Mouse (Mus musculus): Measurements from ENCODE around the gene Hivep2.
A peak's percentile ranks its signal among the peaks of the same experiment; 100 is the strongest.

The Hivep2 gene

DNA sequence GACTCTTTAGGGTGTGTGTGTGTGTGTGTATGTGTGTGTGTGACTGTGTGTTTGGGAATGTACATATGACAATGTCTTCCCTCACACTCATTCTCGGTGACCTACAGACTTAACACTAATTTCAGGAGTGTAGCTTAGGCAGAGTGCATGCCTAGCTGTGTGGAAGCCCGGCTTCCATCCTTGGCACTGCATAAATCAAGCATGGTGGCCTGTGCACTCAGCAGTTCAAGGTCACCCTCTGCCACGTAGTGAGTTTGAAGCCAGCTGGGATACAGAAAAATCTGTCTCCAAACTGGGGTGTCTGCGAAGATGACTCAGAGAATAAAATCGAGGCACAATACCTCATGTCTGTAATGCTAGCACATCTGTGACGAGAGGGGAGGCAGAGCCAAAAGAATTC lies 115.0 kb downstream of the Hivep2 start:
- no peak for DNase-seq (ENCODE audit: low spot score in 2 of 2)

GRCm38 (mm10) chr10:14081824-14082223 lies 115.9 kb downstream of the Hivep2 start:
- DNase-seq (ENCODE audit: low spot score in 2 of 2) = no peak

DNA sequence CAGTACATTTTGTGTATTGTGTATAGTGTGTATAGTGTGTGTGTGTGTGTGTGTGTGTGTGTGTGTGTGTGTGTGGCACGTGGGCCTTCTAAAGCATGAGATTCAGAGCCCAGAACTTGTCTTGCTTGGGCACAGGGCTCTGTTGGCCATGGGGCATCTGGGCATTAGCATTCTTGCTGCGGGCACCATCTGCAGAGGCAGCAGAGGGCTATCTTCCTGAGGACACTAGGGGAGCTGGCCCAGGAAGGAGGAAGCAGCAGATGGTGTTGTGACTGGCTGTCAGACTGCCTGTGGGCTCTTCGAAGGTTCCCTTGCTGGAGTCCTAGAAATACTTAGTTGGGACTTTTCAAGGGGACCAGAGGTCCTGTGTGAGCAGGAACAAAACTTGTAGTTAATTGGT lies 116.4 kb downstream of the Hivep2 start:
- DNase-seq (ENCODE audit: low spot score in 2 of 2) = no peak

DNA sequence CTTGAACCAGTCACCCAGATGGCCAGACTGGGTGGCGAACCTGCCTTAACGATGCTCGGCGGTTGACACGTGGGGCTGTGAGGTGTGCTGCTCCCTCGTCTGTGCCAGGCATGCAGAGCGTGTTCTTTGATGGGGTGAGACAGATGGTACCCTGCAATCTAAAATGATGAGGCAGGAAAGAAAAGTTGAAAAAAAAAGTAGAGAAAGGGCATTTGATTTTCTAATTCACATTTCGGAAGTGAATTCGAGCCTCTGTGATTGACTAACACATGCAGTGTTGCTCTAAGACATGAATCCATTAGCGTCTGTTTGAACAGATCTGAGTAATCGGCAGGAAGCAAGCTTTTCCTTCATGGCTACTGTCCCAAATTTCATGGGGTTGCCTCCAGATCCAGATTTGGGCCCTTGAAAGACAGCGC lies 119.4 kb downstream of the Hivep2 start:
- peak; percentile 63 to 77 for DNase-seq (ENCODE audit: low spot score in 2 of 2)

DNA sequence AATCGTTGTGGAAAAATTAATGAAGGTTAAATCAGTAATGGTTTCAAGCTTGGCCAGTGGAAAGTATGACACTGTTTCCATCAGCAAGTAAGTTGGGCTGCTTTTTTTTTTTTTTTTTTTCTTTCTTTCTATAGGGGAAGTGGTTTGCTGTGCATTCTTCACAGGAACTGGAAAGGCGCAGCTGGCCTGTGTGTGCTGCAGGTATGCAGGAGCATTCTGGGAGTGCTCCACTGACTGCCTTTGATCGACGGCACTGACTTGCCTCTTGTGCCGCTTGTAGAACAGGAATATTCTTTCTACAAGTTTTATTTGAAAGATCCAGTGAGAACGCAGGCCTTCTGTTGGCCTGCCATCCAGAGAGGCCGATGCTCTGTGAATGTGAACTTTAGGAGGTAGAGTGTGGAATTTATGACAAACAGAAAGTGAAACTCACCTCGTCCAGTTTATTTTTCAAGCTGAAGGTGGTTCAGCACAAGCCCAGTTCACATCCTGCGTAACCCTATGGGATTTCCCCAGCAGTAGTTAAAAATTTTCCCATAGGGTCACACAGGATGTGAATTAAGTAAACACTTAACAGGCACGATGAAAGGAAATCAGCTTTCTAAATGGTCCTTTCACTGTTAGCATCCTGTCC lies 120.1 kb downstream of the Hivep2 start:
- DNase-seq (ENCODE audit: low spot score in 2 of 2) = peak; percentile 51 to 72

GRCm38 (mm10) chr10:14087316-14087715 lies 121.4 kb downstream of the Hivep2 start:
- DNase-seq (ENCODE audit: low spot score in 2 of 2) = no peak

GRCm38 (mm10) chr10:14089488-14089887 lies 123.6 kb downstream of the Hivep2 start:
- DNase-seq (ENCODE audit: low spot score in 2 of 2) = no peak

GRCm38 (mm10) chr10:14094033-14094432 lies 128.2 kb downstream of the Hivep2 start:
- DNase-seq (ENCODE audit: low spot score in 2 of 2) = no peak

DNA sequence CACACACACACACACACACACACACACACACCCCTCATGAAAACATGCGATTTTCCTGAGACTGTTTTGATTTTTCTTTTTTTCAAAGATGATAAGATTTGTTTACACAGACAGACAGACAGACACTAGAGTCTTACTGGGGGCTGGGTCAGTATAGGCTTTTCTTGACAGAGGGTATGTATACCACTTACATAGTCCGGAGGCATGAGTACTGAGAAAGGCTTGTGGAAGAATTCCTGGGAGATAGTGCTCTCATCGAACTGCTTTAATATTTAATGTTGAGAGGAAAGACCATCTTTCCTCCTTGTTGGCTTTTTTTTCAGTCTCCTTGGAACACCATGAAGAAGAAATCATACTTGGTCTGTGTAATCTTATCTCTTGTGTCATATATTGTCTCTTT lies 130.2 kb downstream of the Hivep2 start:
- no peak for DNase-seq (ENCODE audit: low spot score in 2 of 2)

GRCm38 (mm10) chr10:14099182-14099581 lies 133.3 kb downstream of the Hivep2 start:
- DNase-seq (ENCODE audit: low spot score in 2 of 2) = no peak

- no peak for DNase-seq (ENCODE audit: low spot score in 2 of 2)
Observed at GRCm38 (mm10) chr10:14100041-14100440, 134.2 kb downstream of the Hivep2 start.

DNA sequence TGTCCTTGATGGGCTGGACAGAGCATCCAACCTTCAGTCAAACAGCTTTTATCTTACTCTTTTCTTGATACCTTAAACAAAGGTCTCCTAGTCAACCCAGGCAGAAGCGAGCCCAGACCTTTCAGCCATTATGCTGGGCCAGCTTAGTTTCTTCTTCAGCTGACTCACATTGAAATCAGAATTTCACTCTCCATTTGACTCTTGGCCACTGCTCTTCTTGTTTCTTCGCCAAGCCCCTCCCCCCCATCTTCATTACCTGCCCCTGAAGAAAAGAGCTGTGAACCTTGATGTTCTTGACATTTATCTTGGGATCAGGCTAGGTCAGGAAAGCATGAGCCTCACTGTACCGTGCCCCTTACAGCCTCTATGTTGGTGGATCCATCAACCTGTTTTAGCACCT lies 135.0 kb downstream of the Hivep2 start:
- no peak for DNase-seq (ENCODE audit: low spot score in 2 of 2)

- no peak for DNase-seq (ENCODE audit: low spot score in 2 of 2)
Observed at GRCm38 (mm10) chr10:14101966-14102365, 136.1 kb downstream of the Hivep2 start.

- DNase-seq (ENCODE audit: low spot score in 2 of 2) = no peak
Observed at GRCm38 (mm10) chr10:14107980-14108671, 142.3 kb downstream of the Hivep2 start.

GRCm38 (mm10) chr10:14115846-14116245 lies 150.0 kb downstream of the Hivep2 start:
- no peak for DNase-seq (ENCODE audit: low spot score in 2 of 2)

GRCm38 (mm10) chr10:14116978-14117377 lies 151.1 kb downstream of the Hivep2 start:
- no peak for DNase-seq (ENCODE audit: low spot score in 2 of 2)

DNA sequence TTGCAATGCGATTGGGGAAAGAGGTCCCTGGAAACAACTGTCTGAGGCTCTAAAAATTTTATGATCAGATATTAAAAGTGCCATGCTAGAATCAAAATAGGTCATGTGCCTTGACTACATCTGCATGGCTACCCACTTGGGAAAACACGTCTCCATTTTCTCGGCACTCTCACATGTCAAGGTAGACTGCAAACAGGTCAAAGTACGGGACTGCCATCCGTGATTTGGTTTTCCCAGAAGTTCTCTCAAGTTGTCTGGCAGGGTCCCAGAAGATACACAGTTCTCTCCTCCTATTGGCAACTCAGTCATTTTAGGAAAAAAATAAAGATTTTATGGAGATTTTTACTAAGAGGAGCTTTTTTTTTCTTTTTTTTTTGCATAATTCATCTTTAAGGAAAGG lies 153.3 kb downstream of the Hivep2 start:
- no peak for DNase-seq (ENCODE audit: low spot score in 2 of 2)

DNA sequence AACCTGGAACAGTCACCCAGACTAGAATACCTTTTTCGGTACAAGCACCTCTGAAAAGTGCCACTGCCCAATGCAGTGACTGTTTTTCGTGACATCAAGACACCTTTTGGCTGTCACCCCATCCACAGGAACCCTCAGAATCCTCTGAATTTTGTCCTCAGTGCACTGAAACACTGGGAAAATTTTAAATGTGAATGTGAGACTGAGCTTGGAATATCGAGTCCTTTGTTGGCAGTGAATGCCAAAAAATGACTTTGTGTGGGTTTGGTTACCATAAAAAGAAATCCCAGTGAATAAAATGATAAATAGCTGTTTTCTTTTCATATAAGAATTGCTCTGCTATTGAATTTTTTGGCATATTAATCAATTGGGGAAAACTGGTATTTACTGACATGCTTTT lies 154.6 kb downstream of the Hivep2 start:
- no peak for DNase-seq (ENCODE audit: low spot score in 2 of 2)

GRCm38 (mm10) chr10:14127826-14128225 lies 162.0 kb downstream of the Hivep2 start:
- DNase-seq (ENCODE audit: low spot score in 2 of 2) = no peak

GRCm38 (mm10) chr10:14130270-14130669 lies 164.4 kb downstream of the Hivep2 start:
- DNase-seq (ENCODE audit: low spot score in 2 of 2) = peak; percentile 39 to 65

GRCm38 (mm10) chr10:14131307-14131706 lies 165.4 kb downstream of the Hivep2 start:
- DNase-seq (ENCODE audit: low spot score in 2 of 2) = peak; percentile 14 to 25

DNA sequence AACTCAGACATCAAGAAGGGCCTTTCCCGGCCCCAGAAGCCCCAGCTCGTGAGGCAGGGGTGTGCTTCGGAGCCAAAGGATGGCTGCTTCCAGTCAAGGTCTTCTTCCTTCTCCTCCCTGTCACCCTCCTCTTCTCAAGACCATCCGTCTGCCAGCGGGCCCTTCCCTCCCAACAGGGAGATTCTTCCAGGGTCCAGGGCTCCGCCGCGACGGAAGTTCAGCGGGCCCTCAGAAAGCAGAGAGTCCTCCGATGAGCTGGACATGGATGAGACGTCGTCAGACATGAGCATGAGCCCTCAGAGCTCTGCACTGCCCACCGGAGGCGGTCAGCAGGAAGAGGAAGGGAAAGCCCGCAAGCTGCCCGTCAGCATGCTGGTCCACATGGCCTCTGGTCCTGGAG lies 166.2 kb downstream of the Hivep2 start:
- DNase-seq (ENCODE audit: low spot score in 2 of 2) = peak in 1 of 2 experiments; percentile 24

- DNase-seq (ENCODE audit: low spot score in 2 of 2) = no peak
Observed at GRCm38 (mm10) chr10:14132937-14133336, 167.1 kb downstream of the Hivep2 start.

DNA sequence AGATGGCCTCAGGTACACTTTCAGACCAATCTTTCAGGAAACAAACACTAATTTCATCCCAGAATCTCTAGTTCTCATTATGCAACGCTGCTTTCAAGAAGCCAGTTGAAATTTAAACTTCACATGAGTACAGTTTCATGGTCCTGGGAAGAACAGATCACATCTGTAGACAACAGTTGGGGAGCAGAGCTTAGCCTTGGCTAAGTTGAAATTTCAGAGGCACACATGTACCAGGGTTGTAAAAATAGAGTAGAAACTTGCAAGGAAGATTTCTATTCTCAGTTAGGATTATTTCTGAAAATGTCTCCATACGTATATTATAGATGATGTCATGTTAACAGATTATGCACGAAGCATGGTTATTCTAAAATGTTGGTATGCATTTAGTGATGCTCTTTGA lies 172.8 kb downstream of the Hivep2 start:
- no peak for DNase-seq (ENCODE audit: low spot score in 2 of 2)
